Mouse (Mus musculus) T-cell, adult 2 months (primary cell): ENCODE data around the gene Myo1e.

Experiments used
- DNase-seq: peaks from one replicate; pipeline ENCODE4 v3.0.0; 2022; ENCODE audit warnings: low spot score

Gene Myo1e

DNA sequence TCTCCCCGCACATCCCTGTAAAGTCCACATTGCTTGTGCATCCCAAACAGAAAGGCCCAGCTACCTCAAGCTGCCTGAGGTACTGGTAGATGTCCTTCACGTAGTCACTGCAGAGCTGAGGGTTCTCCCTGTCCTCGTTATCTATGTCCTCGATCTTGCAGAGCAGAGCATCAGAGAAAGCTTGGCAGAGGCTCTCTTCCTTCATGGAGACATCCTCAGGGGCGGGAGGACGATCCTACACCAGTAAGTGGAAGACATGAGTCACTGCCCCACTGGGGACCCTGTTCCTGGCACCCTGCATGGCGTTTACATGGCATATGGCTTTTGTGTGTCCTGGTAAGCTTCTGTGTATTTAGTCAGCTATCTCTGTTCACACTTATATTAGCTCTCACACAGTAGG, 205.9 kb downstream of the Myo1e start:
- DNase-seq = no peak

DNA sequence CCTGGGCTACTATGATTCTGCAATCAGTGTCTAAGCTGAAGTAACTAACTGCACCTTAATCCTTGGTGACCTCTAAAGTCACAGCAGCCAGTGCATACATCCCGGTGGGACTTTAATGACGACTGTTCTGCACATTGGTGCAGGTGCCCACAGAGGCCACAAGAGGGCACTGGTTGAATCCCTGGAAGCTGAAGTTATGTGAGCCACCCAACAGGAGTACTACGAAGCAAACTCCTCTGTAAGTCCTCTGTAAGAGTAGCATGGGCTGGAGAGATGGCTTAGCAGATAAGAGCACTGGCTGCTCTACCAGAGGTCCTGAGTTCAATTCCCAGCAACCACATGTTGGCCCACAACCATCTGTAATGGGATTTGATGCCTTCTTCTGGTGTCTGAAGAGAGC, 209.3 kb downstream of the Myo1e start:
- DNase-seq = peak; percentile 16

DNA sequence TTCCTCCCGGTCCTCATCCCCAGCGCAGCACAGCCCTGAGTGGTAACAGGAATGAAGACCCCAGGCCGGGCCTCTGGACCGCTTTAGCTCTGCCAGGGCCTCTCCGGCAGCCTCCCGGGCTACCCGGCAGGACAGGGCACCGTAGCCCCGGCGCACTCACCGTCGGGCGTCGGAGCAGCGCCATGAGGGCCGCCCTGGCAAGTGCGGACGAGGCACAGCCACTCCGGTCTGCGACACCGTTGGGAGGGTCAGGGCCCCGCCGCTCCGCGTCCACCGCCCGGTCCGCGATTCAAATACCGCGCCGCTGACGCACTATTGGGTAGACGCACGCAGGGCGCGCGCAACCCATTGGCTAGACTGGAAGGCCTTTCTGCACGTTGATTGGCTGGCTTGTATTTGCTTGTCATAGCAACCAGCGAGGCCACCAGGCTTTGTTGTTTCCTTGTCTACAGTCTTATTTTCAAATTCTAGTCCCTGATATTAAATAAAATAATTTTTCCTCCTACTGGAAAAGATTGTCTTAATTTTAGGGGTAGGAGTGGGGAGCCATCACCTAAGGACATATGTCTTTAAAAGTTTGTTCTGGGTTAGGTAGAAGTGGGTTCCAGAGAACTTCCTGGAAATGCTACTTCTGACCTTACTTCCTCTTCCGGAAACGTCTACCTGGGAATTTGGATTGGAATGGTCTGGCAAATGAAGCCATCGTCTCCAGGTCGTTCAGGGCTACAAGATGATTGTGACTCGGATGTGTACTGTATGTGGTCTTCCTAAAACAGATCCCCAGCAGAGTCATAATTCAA, 214.3 kb downstream of the Myo1e start, which contains the start of gene Ccnb2:
Ccnb2 (minus strand) TSS at position 291 of the 800 bp plus-strand sequence.
- DNase-seq = peak; percentile 84

DNA sequence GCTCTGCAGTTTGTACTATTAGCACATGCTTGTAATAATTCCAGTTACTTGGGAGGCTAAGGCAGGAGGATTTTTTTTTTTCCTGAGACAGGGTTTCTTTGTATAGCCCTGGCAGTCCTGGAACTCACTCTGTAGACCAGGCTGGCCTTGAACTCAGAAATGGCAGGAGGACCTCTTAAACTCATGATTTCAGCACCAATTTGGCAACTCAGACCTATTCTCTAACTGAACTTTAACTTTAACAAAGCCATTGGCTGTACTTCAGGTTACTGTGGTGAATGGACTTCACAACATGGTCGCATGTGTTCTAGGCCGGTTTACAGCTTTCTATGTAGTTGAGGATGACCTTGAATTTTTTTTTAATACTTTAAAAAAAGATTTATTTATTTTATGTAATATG, 215.5 kb downstream of the Myo1e start:
- no peak for DNase-seq

DNA sequence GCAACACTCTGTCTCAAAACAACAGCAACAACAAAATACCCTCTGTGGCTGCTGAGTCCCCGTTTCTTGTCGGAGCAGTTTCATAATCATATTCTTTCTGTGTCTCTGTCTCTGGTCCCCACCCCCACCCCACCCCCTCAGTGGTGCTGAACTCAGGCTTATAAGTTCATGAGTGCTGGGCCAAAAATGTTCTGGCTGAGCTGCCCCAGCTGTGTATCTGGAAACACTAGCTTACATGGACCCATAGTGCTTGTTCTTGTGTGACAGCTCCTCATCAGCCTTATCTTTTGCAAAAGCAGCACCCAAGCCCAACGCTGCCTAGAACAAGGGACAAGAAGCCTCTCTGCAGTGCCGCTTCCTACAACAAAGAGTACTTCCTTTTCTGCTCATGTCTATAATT, 232.8 kb downstream of the Myo1e start:
- no peak for DNase-seq

DNA sequence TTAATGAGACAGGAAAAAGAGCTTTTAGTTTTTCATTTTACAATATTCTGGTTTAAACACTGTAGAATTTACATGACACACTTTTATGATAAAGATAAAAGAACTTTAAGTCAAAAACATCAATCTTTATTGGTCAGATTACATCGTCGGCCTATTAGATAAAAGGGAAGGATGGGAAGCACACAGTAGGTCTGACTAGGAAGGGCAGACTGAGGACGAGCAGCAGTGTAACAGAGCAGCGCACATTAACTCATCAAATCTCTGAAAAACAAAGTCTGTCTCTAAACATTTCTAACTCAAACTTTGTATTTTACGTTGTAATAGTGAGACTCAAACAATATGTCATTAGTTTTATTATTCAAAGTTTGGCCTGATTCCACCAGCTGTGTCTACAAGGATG, 241.9 kb downstream of the Myo1e start:
- DNase-seq = no peak
